Mouse (Mus musculus) lung, embryonic 16.5 days (tissue): ENCODE results near the gene Gm45753. TPM values are rescaled to one million over a fixed set of nuclear protein-coding genes. Genes with fewer than 3 reads are reported as not detected.

Experiments
- ATAC-seq: fragments of 200-750 bp; cut with Nextera tagmentation; 2 replicates; pipeline ENCODE4 v1.8.0; 2017; ENCODE audit warnings: low read depth, mild to moderate bottlenecking, moderate library complexity
- H3K27ac ChIP-seq: fragments of 300-500 bp; sonication (generic); 2 replicates; pipeline ENCODE4 v1.5.1; 2014; ENCODE audit warnings: mild to moderate bottlenecking, control low read depth, low read length
- H3K27me3 ChIP-seq: fragments of 300-500 bp; sonication (generic); 2 replicates; pipeline ENCODE4 v1.6.1; 2014; ENCODE audit warnings: low read depth, low read length, mixed read lengths; ENCODE audit not compliant: control insufficient read depth, insufficient read depth
- H3K36me3 ChIP-seq: fragments of 300-500 bp; sonication (generic); 2 replicates; pipeline ENCODE4 v1.6.1; 2014; ENCODE audit warnings: low read length; ENCODE audit not compliant: control insufficient read depth, insufficient read depth
- H3K4me1 ChIP-seq: fragments of 300-500 bp; sonication (generic); replicated peaks from 2 replicates; pipeline ENCODE4 v1.6.1; 2014; ENCODE audit warnings: low read length, mixed read lengths; ENCODE audit not compliant: control insufficient read depth, insufficient read depth
- H3K4me2 ChIP-seq: fragments of 300-500 bp; sonication (generic); 2 replicates; pipeline ENCODE4 v1.6.1; 2014; ENCODE audit warnings: low read depth, low read length, control low read depth
- H3K4me3 ChIP-seq: fragments of 300-500 bp; sonication (generic); 2 replicates; pipeline ENCODE4 v1.5.1; 2014; ENCODE audit warnings: mild to moderate bottlenecking, low read length, control low read depth
- H3K9ac ChIP-seq: fragments of 300-500 bp; sonication (generic); 2 replicates; pipeline ENCODE4 v1.6.1; 2014; ENCODE audit warnings: low read length, control low read depth
- H3K9me3 ChIP-seq: fragments of 300-500 bp; sonication (generic); 2 replicates; pipeline ENCODE4 v1.6.1; 2016; ENCODE audit warnings: low read length; ENCODE audit not compliant: control insufficient read depth
- WGBS: fragments of 180-500 bp; shearing (Covaris S2); extraction: QIAGEN DNeasy Blood & Tissue Kit; methylation state at CpG from one replicate; pipeline ENCODE4 v1.1.7; 2014; 5-methylcytosine and 5-hydroxymethylcytosine counted together
- polyA plus RNA-seq: library from polyadenylated mRNA; unstranded; fragments of >200 nt; fragmentation: Nextera tagmentation; extraction: Ambion mirVana; gene quantifications from 2 replicates; pipeline ENCODE4 v1.2.1, GENCODE M21; 2015

Gm45753 gene
- polyA plus RNA-seq, 1 experiment from 2014 or later: not detected

DNA sequence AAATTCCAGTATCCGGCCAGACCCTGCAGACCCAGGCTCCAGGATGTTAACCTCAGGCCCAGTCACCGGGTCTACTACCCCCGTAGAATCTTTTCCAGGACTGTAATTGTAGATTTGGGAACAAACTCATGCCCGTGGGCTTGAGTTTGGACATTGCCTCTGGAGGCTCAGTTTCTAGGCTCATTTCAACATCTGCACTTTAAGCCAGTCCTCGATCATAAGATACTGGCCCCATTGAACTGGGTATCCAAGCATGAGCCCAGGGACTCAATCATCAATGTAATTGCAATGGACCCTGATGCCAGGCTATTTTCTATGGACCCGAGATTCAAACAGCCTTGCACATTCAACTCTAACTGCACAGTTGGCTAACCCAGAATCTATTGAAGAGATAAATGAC lies 13.0 kb downstream of the Gm45753 start:
- Histone ChIP-seq H3K4me1 (no peaks in the 10 kb centered on the region), H3K36me3 (no peaks in the 10 kb centered on the region), H3K4me2 (no peak overlapping the region), H3K27me3 (no peaks in the 10 kb centered on the region), H3K9me3 (no peaks in the 10 kb centered on the region), H3K9ac (no peak overlapping the region), H3K4me3 (no peak overlapping the region), H3K27ac (no peak overlapping the region)
- no peak for ATAC-seq
- WGBS: 85% methylated on average over 6 of the region's 6 CpGs

DNA sequence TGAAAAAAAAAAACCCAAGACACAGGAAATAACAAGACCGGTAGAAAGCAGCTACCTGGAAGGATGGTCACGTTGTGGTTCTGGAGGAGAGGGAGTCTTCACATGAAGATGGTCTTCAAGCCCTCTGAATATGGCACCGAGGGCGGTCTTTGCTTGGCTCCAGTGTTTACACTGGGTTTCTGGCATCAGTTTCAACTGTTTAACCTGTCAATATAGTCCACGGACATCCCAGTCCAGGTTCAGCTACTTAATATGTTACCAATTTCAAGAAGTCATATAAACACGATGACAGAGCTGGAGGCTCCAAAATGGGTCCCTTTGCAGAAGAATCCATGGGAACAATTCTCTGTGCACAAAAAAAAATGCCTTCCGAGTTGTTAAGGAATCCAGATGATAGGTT lies 13.6 kb downstream of the Gm45753 start, which contains the start of gene Klkb1:
Gene Klkb1, minus strand, starts transcription at position 173 of the 400 bp plus-strand sequence.
- no peak for ATAC-seq
- Histone ChIP-seq H3K4me1 (no peaks in the 10 kb centered on the region), H3K4me2 (no peak within 1 kb of the TSS), H3K36me3 (no peaks in the 10 kb centered on the region), H3K27ac (no peak within 1 kb of the TSS), H3K27me3 (no peaks in the 10 kb centered on the region), H3K9me3 (no peaks in the 10 kb centered on the region), H3K9ac (no peak within 1 kb of the TSS), H3K4me3 (no peak within 1 kb of the TSS)
- WGBS: 71% methylated on average over 7 of the region's 7 CpGs

DNA sequence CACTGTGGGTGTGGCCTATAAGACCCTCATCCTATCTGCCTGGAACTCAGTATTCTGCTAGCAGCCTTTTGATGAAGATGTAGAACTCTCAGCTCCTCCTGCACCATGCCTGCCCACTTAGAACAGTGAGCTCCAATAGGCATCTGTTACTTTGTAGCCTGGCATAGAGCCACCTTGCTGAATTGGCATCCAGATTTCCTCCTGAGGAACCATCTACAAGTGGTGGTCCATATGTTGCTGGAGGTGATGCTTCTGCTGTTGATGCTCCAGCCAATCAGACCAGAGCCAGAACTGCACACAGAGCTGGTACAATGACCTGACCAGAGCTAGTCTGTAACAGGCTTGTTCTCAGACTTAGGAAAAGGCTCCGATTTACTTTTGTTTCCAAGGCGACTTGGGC lies 16.5 kb downstream of the Gm45753 start:
- no peak for ATAC-seq
- Histone ChIP-seq H3K9me3 (no peaks in the 10 kb centered on the region), H3K27me3 (no peaks in the 10 kb centered on the region), H3K27ac (no peak overlapping the region), H3K4me3 (no peak overlapping the region), H3K4me1 (no peaks in the 10 kb centered on the region), H3K36me3 (no peaks in the 10 kb centered on the region), H3K4me2 (no peak overlapping the region), H3K9ac (no peak overlapping the region)
- 85% methylated on average over 2 of the region's 2 CpGs for WGBS

DNA sequence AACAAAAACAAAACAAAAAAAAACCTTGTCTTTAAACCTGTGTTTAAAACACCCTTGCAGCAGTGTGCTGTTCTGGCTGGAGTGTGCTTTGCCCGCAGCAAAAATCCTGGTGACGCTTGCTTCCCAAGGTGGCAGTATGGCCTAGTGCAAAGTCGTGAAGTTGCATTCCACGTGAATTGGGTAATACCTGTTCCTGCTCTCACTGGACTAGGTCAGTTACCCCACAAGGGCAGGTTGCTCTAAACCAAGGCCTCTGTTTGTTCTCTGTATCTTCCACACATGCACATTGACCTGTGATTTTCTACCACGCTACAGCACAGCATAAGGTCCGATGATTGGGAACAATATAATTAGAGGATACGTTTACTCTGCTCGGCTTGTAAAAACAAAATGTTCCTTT lies 26.6 kb downstream of the Gm45753 start:
- H3K9me3 ChIP-seq: no peaks in the 10 kb centered on the region
- H3K4me2 ChIP-seq: no peak overlapping the region
- 62% methylated on average over 8 of the region's 8 CpGs for WGBS
- H3K36me3 ChIP-seq: no peaks in the 10 kb centered on the region
- ATAC-seq: no peak
- no peak overlapping the region for H3K4me3 ChIP-seq
- H3K27ac ChIP-seq: no peak overlapping the region
- H3K27me3 ChIP-seq: no peaks in the 10 kb centered on the region
- H3K4me1 ChIP-seq: no peaks in the 10 kb centered on the region
- no peak overlapping the region for H3K9ac ChIP-seq

DNA sequence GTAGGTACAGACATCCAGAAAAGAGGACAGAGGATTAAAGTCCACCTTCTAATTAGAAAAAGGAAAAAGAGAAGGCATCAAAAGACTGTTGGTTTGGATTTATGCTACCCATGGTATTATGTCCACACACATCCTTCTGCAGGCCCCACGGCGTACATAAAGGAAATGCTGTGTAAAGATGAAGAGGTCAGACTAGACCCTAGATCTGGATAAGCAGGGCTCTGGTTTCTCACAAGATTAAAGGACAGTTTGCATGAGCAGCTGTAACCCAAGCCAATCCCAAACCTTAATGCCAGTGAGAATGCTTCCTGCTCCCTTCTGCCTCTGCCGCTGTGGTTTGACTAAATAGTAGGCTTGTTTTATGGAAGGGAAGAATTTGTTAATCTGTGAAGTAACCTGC lies 30.8 kb downstream of the Gm45753 start:
- H3K4me1 ChIP-seq: no peaks in the 10 kb centered on the region
- H3K4me2 ChIP-seq: no peak overlapping the region
- no peak for ATAC-seq
- H3K4me3 ChIP-seq: no peak overlapping the region
- no peaks in the 10 kb centered on the region for H3K9me3 ChIP-seq
- H3K9ac ChIP-seq: no peak overlapping the region
- H3K27ac ChIP-seq: no peak overlapping the region
- WGBS: 61% methylated on average over 3 of the region's 3 CpGs
- H3K36me3 ChIP-seq: no peaks in the 10 kb centered on the region
- no peaks in the 10 kb centered on the region for H3K27me3 ChIP-seq

DNA sequence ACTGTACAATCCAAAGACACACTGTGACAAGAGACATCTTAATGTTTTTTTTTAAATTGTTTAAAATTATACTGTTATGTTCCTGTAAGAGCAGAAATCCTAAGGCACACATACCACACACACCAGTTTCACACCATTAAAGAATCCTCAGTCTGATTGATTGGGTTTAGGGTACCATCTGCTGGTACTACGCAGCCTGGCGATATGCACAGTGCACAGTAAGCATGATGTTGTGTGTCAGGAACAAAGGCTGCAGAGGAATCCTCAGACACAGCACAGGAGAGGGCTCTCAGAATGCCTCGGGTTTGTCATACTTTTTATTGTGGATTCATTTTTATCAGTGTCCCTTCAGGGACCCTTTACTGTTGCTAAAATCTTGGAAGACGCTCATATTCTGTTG lies 33.9 kb downstream of the Gm45753 start:
- Histone ChIP-seq H3K4me3 (no peak overlapping the region), H3K4me1 (no peaks in the 10 kb centered on the region), H3K9ac (no peak overlapping the region), H3K9me3 (no peaks in the 10 kb centered on the region), H3K36me3 (no peaks in the 10 kb centered on the region), H3K27me3 (no peaks in the 10 kb centered on the region), H3K4me2 (no peak overlapping the region), H3K27ac (no peak overlapping the region)
- ATAC-seq: no peak
- WGBS: 72% methylated on average over 4 of the region's 4 CpGs

DNA sequence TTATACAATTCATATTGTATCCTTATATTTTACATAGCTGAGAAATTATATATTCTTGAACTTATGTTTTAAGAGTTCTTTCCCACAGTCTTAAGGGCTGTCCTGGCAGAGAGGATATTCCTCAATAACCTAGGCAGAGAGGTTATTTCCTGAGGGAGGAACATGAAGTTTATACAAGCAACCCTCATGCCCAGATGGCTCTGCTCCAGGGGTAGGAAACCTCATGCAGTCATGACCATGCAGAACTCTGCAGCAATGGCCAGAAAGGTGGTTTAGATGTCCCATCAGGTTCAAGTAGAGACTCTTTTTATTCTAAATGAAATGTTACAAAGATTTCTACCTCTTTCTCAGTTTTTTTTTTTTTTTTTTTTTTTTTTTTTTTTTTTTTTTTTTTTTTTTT lies 39.2 kb downstream of the Gm45753 start:
- no peak for ATAC-seq
- Histone ChIP-seq H3K9ac (no peak overlapping the region), H3K9me3 (no peaks in the 10 kb centered on the region)

DNA sequence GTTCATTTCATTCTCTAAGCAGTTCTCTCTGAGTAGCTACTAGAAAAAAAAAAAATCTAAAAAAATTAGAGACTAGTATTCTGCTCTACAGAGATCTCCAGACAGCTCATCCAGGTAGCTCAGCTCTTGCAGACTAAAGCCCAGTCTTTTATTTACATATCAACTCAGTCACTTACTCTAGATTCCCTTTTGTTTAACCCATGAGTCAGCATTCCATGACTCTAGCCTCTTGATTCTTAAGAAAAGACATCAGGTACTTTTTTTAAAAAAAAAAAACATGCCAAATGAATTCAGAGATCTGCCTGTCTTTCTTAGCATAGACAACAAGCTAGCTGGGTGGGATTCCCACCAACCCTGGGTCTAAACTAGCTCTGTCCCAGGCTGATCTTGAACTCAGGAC lies 39.8 kb downstream of the Gm45753 start:
- H3K27ac ChIP-seq: no peak overlapping the region
- H3K4me2 ChIP-seq: no peak overlapping the region
- peaks cover 7% of the 10 kb centered on the region; the same call in 1 of the 2 replicates for H3K4me1 ChIP-seq
- H3K27me3 ChIP-seq: no peaks in the 10 kb centered on the region
- H3K9ac ChIP-seq: no peak overlapping the region
- no peaks in the 10 kb centered on the region for H3K9me3 ChIP-seq
- ATAC-seq: no peak
- H3K36me3 ChIP-seq: no peaks in the 10 kb centered on the region
- H3K4me3 ChIP-seq: no peak overlapping the region

More for the DNA sequence above, 39.2 kb downstream of the Gm45753 start:
- no peaks in the 10 kb centered on the region for H3K36me3 ChIP-seq
- no peak overlapping the region for H3K4me3 ChIP-seq
- no peaks in the 10 kb centered on the region for H3K27me3 ChIP-seq
- H3K4me2 ChIP-seq: no peak overlapping the region
- H3K27ac ChIP-seq: no peak overlapping the region
- peaks cover 7% of the 10 kb centered on the region; the same call in 1 of the 2 replicates for H3K4me1 ChIP-seq

DNA sequence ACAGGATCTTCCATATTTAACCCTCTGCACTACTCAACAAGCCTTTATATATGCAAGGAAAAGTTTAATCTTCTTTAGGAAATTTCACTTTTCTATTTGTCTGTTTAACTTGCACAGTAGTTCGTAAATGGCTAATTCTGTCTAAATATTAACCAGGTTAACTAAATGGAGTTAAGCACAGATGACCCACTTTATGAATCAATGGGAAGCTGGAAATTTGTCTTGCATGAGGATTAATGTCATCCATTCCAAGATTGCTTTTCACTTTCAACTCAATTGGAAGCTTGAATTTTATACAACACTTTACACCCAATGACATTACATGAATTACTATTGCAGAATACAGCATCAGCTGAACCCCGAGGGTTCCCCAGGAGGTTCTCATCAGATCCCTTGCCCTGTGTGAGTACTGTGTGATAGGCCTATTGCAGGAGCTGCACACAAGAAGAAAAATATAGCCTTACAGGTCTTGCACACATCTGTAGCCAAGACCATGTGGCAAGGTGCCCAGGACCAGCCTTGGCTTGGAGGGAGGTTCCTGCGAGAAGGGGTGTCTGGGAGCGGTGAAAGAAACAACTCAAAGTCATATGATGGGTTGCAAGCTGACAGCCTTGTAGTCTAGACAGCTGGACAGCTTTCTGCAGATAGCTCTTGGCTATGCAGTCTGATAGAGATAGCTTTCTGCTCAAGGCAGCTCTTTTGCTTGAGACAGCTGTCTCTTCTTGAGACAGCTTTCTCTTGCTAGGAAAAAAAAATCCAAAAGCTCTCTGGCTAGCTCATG lies 40.5 kb downstream of the Gm45753 start:
- Histone ChIP-seq H3K4me3 (no peak overlapping the region), H3K27me3 (no peaks in the 10 kb centered on the region), H3K4me1 (peaks cover 7% of the 10 kb centered on the region; the same call in 1 of the 2 replicates), H3K9ac (no peak overlapping the region), H3K36me3 (no peaks in the 10 kb centered on the region), H3K4me2 (no peak overlapping the region), H3K27ac (no peak overlapping the region), H3K9me3 (no peaks in the 10 kb centered on the region)
- WGBS: 52% methylated on average over 4 of the region's 4 CpGs
- peak; percentile 82 for ATAC-seq
